Mouse (Mus musculus) thymus, adult 2 months (tissue): ENCODE measurements around the gene Cyp2r1.

Source experiments
- CTCF ChIP-seq: fragments of 200-500 bp; IDR thresholded peaks from 2 replicates; pipeline ENCODE4 v1.5.1; 2012; ENCODE audit warnings: mild to moderate bottlenecking, control low read depth, low read length, moderate library complexity, borderline replicate concordance; ENCODE audit not compliant: control insufficient read depth, poor library complexity, insufficient read depth; ENCODE audit errors: extremely low read depth
- POLR2A ChIP-seq: fragments of 200-500 bp; IDR thresholded peaks from 2 replicates; pipeline ENCODE4 v1.6.1; 2012; ENCODE audit warnings: mild to moderate bottlenecking, low read length, control low read depth, moderate library complexity; ENCODE audit not compliant: control insufficient read depth, poor library complexity, insufficient read depth; ENCODE audit errors: extremely low read depth

DNA sequence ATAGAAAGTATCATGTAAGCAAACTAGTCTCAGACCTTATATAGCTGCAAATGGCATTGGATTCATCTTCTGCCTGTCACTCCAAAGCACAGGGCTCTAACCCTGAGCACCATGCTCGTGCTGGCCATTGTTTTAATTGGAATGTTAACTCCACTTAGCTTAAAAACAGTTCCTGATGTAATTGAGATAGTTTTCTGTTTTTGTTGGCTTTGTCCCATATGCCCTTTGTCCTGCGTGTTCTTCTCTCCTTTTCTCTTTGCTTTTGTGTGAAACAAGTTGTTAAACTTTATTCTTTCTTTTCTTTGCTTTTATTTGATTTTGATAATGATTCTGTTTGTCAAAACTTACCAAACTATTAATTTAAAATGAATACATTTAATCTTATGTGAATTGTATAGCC lies 19.7 kb upstream of the Cyp2r1 start:
- no peak for TF ChIP-seq CTCF
- no peak for TF ChIP-seq POLR2A
